Mouse (Mus musculus) gastrocnemius, postnatal 4 days (tissue): ENCODE results near the gene Olfr193. TPM values are rescaled to one million over a fixed set of nuclear protein-coding genes. Genes with fewer than 3 reads are reported as not detected.
"Not testable (repeated sequence)": the region's sequence is repeated elsewhere in the genome, so short reads cannot be mapped to it uniquely, and the experiment has no call there.

Experiments
- DNase-seq, 2 experiments: peaks; one replicate each; pipeline ENCODE4 v3.0.0; 2021 to 2022; ENCODE audit warnings: low spot score in 2 of 2, mixed read lengths in 2 of 2
- long read RNA-seq, 2 experiments: library from polyadenylated mRNA; stranded (forward); transcript quantifications; one replicate each; pipeline ENCODE4 v2.0.0; 2021
- total RNA-seq, 2 experiments: library from RNA; stranded (reverse); gene quantifications; 2 replicates each; pipeline ENCODE4 v1.2.3; 2021

The Olfr193 gene
- total RNA-seq, result not detected
- long read RNA-seq, experiment 1, result 0 reads
- long read RNA-seq, experiment 2, result 0 reads

DNA sequence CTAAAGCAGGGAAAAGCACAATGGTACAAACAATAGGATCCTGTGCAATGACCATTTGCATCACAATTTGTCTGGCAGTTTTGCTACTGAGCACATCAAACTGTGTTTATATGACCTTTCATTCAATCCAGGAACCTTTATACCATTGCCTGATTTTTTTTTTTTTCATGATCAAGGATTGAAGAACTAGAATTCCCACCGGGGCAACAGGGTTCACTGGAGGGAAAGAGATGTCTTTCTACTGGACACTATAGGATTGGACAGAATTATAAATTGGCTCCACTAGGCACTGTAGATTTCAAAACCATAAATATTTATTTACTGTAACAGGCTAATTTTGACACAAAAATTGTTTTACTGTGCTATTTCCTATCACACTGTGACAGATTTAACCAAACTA lies at the start of gene Olfr193:
Gene Olfr193, minus strand, starts transcription at position 101 of the 400 bp plus-strand sequence.
- DNase-seq, result no peak

DNA sequence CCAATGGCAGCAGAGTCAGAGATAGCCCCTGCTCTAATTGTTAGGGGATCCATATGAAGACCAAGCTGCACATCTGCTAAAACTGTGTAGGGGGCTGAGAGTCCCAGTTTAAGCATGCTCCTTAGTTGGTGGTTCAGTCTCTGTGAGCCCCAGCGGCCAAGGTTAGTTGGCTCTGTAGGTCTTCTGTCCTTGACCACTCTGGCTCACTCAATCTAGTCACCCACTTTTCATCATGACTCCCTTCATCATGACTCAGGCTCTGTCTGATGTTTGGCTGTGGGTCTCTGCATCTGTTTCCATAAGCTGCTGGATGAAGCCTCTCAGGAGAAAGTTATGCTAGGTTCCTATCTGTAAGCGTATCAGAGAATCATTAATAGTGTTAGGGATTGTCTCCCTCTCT lies 40.3 kb upstream of the Olfr193 start:
- no peak for DNase-seq

DNA sequence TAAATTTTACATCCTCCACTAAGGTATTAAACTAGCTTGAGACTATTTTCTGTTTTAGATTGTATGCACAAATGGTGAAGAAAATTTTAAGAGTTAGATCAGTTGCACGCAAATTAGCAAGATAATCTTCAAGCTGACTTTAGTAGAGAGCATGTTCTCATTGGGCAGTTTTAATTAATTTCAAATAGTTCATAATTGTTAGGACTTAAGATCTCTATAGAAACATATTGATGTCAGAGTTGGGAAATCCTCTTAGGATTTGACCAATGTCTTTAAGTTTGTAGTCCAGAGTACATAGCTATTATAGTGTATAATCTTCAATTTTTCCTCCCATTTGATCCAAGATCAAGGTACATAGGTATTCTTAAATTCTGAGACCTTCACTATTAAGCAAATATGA lies 35.1 kb upstream of the Olfr193 start, which contains the start of gene Olfr195:
Gene Olfr195, plus strand, starts transcription at position 301 of the 400 bp plus-strand sequence.
- DNase-seq, result no peak

DNA sequence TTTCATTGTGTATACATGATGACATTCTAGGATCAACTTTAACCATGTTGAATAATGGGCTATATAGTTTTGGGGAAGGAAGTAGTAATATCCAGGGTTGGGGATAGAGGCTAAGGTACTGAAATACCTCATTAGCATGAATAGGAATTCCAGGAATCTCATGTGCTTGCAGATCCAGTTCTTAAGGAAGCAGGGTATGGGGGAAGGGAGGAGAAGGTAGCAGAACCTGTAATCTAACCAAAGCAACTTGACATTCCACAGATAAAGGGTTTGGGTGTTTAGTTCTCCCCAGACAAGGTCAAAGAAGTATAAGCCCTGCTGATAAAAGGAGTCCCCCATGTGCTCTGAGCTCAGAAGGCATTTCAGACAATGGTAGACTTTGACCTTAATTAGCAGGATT lies 29.4 kb upstream of the Olfr193 start:
- DNase-seq, result no peak

DNA sequence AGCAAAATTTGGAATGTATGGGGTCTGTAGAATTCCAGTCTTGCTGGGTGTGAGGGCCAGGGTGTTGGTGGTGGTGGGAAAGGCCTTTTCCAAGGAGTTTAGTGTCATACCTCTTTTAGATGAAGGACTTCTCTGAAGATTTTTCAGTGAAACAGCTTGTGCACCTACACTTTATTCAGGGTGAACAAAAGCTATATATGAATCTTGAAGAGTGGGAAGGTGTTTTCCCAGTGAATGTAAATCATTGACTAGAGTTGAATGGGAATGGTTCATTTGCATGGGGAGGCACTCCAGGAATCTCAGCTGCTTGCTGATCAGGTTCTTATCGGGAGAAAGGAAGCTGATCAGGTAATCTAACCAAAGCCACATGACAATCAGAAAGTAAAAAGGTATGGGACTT lies 19.1 kb upstream of the Olfr193 start:
- no peak for DNase-seq

DNA sequence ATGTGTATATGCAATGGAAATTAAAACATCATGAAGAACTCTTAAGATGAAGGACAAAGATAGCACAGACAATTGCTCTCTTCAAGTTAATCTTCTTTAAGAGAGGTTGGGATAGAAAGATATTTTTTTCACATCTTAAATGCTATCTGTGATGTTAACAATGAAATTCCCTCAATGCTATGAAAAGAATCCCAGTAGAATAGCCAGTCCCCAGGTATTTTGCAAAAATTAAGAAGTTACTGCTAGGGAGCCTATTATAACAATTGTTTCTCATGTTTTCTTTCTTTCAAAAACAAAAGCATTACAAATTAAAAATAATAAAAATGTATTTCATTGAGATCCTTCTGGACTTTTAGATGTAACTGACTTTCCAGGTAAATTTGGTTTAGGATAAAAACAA lies 9.3 kb upstream of the Olfr193 start, which contains the start of gene Olfr194:
Gene Olfr194, minus strand, starts transcription at position 101 of the 400 bp plus-strand sequence.
- no peak for DNase-seq

DNA sequence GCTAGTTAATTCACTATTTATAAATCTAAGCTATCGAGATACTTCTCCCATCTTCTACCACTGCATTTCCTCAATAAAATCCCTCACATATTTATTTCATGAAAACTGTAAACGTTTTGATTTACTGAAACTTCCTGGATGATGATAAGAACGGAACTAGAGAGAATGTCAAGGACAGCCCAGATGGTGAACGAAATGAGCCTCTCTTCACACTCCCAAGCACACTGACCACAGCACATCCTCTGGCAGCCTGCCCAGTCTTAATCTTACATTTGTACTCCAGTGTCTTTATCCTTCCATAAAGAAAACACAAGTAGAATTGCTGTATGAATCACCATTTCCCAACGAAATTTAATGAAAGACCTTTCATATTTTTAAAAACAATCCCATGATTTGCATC lies 3.2 kb downstream of the Olfr193 start:
- not testable (repeated sequence) for DNase-seq

DNA sequence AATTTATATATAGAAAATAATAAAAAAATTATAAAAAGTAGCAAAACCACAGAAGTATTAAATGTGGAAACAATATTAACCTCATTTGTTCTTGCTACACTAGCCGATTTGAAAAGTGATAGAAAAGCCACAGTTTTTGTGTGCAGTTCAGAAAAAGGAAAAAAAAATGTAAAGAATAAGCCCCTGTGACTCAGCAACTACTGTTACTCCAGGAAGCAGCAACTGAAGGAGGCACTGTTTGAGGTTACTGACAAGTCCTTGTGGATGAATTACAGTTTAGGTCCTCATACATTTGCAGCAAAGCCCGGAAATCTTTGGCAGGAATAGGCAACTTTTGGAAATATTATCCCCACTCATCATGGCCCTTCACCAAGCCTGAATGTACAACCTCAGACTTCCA lies 6.4 kb downstream of the Olfr193 start:
- no peak for DNase-seq

GRCm38 (mm10) chr16:59089722-59090121 lies 22.0 kb downstream of the Olfr193 start, which contains the start of gene Olfr191:
Olfr191 (minus strand) TSS chr16:59089822.
- DNase-seq, result not testable (repeated sequence)

GRCm38 (mm10) chr16:59081113-59081512 lies 30.6 kb downstream of the Olfr193 start:
- DNase-seq, result not testable (repeated sequence)

DNA sequence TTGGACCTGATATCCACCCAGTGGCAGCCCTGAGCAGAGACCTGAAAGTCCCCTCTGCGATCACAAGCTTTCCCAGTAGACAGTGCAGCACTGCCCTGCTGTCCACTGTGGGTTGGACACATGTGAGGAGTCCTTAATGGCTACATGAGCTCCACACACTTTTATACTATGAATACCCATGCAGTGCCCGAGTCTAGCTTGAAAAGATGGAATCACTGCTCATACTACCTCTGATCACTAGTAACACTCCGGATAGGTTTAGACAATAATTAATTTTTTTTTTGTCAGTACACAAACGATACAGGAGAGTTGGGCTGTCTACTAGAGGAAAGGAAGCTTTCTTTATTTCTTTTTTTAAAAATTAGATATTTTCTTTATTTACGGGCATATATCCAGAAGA lies 33.8 kb downstream of the Olfr193 start, which contains the start of gene Olfr190:
Gene Olfr190, minus strand, starts transcription at position 101 of the 400 bp plus-strand sequence.
- DNase-seq, result no peak

DNA sequence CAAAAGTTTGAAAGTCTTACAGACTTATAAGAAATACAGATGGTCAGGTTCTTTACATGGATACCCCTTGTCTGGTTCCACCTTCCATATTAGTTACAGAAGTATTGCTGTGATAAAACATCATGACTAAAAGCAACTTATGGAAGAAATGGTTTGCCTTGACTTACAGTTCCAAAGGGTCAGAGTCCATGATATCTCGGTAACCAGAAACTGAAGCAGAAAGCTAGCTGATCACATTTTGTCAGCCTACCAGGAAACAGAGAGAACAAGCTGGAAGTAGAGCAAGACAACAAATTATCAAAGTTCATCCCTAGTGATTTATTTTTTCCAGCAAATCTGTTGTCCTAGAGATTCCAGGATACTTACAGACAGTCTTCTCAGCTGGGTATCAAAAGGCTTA lies 38.2 kb downstream of the Olfr193 start:
- no peak for DNase-seq

DNA sequence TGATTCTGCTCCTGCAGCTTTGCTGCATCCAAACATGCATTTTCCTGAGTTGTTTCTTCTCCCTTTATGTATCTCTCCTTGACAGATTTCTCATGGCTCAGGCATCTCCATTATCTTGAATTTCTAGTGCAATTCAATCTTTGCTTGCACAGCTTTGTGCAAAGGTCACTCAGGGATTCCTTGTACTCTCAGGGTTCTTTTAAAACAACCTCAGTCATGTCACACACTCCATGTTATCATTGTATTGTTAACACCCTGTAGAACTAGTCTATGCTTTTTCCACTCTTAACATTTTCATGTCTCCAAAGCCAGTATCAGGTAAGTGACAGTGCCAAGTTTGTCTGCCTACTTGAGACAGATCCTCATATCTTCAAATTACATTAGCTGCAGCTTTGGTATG lies 39.9 kb downstream of the Olfr193 start:
- no peak for DNase-seq

DNA sequence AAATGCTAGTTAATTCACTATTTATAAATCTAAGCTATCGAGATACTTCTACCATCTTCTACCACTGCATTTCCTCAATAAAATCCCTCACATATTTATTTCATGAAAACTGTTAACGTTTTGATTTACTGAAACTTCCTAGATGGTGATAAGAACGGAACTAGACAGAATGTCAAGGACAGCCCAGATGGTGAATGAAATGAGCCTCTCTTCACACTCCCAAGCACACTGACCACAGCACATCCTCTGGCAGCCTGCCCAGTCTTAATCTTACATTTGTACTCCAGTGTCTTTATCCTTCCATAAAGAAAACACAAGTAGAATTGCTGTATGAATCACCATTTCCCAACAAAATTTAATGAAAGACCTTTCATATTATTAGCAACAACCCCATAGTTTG lies 49.3 kb downstream of the Olfr193 start:
- not testable (repeated sequence) for DNase-seq

Other genes with a start within 250 kb of the Olfr193 start
- not detected for gene Olfr177, start 237.1 kb downstream of the Olfr193 start, total RNA-seq
- not detected for gene Olfr178, start 219.8 kb downstream of the Olfr193 start, total RNA-seq
- not detected for gene Olfr181, start 183.1 kb downstream of the Olfr193 start, total RNA-seq
- gene Olfr180, start 182.5 kb downstream of the Olfr193 start, total RNA-seq, result not detected
- gene Olfr183, start 116.5 kb downstream of the Olfr193 start, total RNA-seq, result not detected
- not detected for gene Olfr186, start 81.6 kb downstream of the Olfr193 start, total RNA-seq
- not detected for gene Olfr187, start 72.1 kb downstream of the Olfr193 start, total RNA-seq
- gene Olfr190, start 33.9 kb downstream of the Olfr193 start, total RNA-seq, result not detected
- not detected for gene Olfr191, start 22.1 kb downstream of the Olfr193 start, total RNA-seq
- gene Olfr194, start 9.2 kb upstream of the Olfr193 start, total RNA-seq, result not detected
- gene Olfr195, start 35.2 kb upstream of the Olfr193 start, total RNA-seq, result not detected
- gene Olfr196, start 58.6 kb upstream of the Olfr193 start, total RNA-seq, result not detected
- gene Olfr198, start 91.7 kb upstream of the Olfr193 start, total RNA-seq, result not detected
- not detected for gene Olfr199, start 107.9 kb upstream of the Olfr193 start, total RNA-seq
- gene Olfr201, start 160.8 kb upstream of the Olfr193 start, total RNA-seq, result not detected
- gene Olfr202, start 174.9 kb upstream of the Olfr193 start, total RNA-seq, result not detected
- not detected for gene Olfr203, start 187.0 kb upstream of the Olfr193 start, total RNA-seq
- not detected for gene Olfr204, start 206.4 kb upstream of the Olfr193 start, total RNA-seq
- not detected for gene Olfr205, start 219.3 kb upstream of the Olfr193 start, total RNA-seq
- not detected for gene Olfr206, start 237.4 kb upstream of the Olfr193 start, total RNA-seq